Mouse (Mus musculus) liver, adult 2 months (tissue): Measurements from ENCODE around the gene Asdurf. TPM values are rescaled to one million over a fixed set of nuclear protein-coding genes. Genes with fewer than 3 reads are reported as not detected.

ENCODE experiments used
- DNase-seq: peaks from one replicate; pipeline ENCODE4 v3.0.0-alpha.2; 2011; ENCODE audit warnings: low read depth, low spot score; ENCODE audit errors: extremely low read depth
- H3K27ac ChIP-seq: fragments of 200-500 bp; replicated peaks from 2 replicates; pipeline ENCODE4 v1.5.1; 2012; ENCODE audit warnings: low read depth, mild to moderate bottlenecking, control low read depth, inconsistent platforms, low read length; ENCODE audit not compliant: insufficient read depth
- H3K27me3 ChIP-seq: fragments of 200-500 bp; 2 replicates; pipeline ENCODE4 v1.6.1; 2012; ENCODE audit warnings: mild to moderate bottlenecking, moderate library complexity, low read length, inconsistent platforms; ENCODE audit not compliant: control insufficient read depth, insufficient read depth
- H3K36me3 ChIP-seq: fragments of 200-500 bp; 2 replicates; pipeline ENCODE4 v1.6.1; 2012; ENCODE audit warnings: low read length, inconsistent platforms; ENCODE audit not compliant: control insufficient read depth, insufficient read depth
- H3K4me1 ChIP-seq: fragments of 200-500 bp; 2 replicates; pipeline ENCODE4 v1.6.1; 2011; ENCODE audit warnings: low read length; ENCODE audit not compliant: control insufficient read depth, insufficient read depth
- H3K4me3 ChIP-seq: fragments of 200-500 bp; 2 replicates; pipeline ENCODE4 v1.5.1; 2011; ENCODE audit warnings: low read depth, mild to moderate bottlenecking, control low read depth, low read length, moderate library complexity; ENCODE audit not compliant: insufficient read depth
- H3K79me2 ChIP-seq: fragments of 200-500 bp; 2 replicates; pipeline ENCODE4 v1.6.1; 2012; ENCODE audit warnings: inconsistent platforms, mild to moderate bottlenecking, low read length, moderate library complexity; ENCODE audit not compliant: control insufficient read depth, insufficient read depth
- H3K9ac ChIP-seq: fragments of 200-500 bp; 2 replicates; pipeline ENCODE4 v1.6.1; 2012; ENCODE audit warnings: low read depth, mild to moderate bottlenecking, control low read depth, inconsistent platforms, low read length
- CTCF ChIP-seq: fragments of 200-500 bp; IDR thresholded peaks from 2 replicates; pipeline ENCODE4 v1.5.1; 2011; ENCODE audit warnings: low read depth, low read length, control low read depth
- POLR2A ChIP-seq: fragments of 200-500 bp; IDR thresholded peaks from 2 replicates; pipeline ENCODE4 v1.6.1; 2011; ENCODE audit warnings: low read length, control low read depth; ENCODE audit not compliant: insufficient read depth; ENCODE audit errors: extremely low read depth
- WGBS: fragments of 180-500 bp; shearing (Covaris S2); methylation state at CpG from one replicate; pipeline ENCODE4 v1.1.7; 2018; 5-methylcytosine and 5-hydroxymethylcytosine counted together
- polyA plus RNA-seq: library from polyadenylated mRNA; depleted of rRNA; stranded (reverse); fragments of >200 nt; gene quantifications from 2 replicates; pipeline ENCODE4 v1.2.3, GENCODE M21; 2012; rRNA removed
- total RNA-seq: library from RNA; depleted of rRNA; stranded (reverse); fragments of >200 nt; gene quantifications from 2 replicates; pipeline ENCODE4 v1.2.3, GENCODE M21; 2014; rRNA removed

Gene Asdurf
- total and polyA plus RNA-seq, 2 experiments, result not detected

DNA sequence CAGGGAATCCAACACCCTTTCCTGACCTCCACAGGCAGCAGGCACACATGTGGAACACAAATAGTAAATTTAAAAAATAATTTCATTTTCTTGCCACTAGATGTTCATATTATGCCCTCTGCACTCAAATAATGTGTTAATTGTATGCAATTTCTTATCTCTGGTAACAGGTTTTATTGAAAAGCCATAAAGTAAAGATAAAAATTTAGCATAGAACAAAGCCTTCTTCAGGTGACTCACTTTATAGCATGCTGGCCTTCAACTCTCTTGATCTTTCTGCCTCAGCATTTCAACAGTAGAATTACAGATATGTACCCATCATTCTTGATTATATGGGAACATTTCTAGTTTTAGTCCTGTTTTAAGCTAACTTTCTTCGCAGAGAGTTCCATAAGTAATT, 28.1 kb downstream of the Asdurf start:
- WGBS, result 96% methylated on average over 1 of the region's 1 CpGs
- TF ChIP-seq CTCF, result no peak
- TF ChIP-seq POLR2A, result no peak
- Histone ChIP-seq H3K4me3 (no peak overlapping the region), H3K27ac (no peak overlapping the region), H3K36me3 (peaks cover 17% of the 10 kb centered on the region), H3K9ac (no peak overlapping the region), H3K27me3 (no peaks in the 10 kb centered on the region), H3K79me2 (no peaks in the 10 kb centered on the region), H3K4me1 (no peaks in the 10 kb centered on the region)
- DNase-seq, result no peak

DNA sequence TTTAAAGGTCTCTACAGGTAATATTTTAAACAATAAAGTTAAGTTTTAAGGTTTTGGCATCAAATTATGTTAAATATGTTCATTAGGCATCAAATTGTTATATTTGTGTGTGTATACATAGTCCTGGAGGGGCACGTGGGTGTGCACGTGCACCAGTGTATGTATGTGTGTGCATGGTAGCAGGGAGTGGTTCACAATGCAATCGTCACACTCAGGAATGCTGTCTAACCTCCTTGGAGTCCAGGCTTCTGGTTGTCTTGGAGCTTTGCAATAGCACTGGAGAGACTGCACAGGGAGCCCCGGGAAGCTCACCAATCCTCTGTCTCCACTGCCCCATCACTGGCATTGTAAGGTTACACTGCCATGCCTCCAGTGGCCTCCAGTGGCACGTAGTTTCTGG, 29.2 kb downstream of the Asdurf start:
- Histone ChIP-seq H3K4me1 (no peaks in the 10 kb centered on the region), H3K4me3 (no peak overlapping the region), H3K27me3 (no peaks in the 10 kb centered on the region), H3K9ac (no peak overlapping the region), H3K79me2 (no peaks in the 10 kb centered on the region), H3K36me3 (peaks cover 19% of the 10 kb centered on the region), H3K27ac (no peak overlapping the region)
- WGBS, result 92% methylated on average over 5 of the region's 5 CpGs
- DNase-seq, result no peak
- TF ChIP-seq CTCF (no peak), POLR2A (no peak)

DNA sequence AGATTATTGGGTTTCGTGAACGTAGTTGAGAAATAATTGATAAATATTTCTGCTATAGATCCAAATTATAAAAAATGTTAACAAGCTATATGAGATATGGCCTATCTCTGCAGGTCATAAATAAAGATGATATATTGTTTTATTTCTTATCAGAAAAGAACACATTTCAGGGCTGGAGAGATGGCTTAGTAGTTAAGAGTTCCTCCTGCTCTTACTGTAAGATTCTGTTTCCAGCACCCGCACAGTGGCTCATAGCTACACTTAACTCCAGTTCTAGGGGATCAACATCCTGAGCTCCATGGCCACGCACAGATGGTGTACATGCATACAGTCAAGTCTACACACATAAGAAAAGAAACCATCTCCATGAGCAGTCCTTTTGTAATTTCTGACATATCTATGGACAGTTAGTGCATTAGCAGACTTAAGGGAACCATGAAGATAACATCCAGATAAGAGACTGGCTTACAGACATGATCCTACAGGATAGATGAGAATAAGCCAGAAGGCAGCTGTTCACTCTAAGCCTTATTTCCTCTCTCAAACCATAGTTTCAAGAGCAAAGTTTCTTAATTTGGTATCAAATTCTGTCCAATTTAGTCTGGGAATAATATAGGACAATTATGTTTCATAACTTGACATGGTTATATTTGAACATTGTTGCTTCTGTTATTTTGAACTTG, 30.6 kb downstream of the Asdurf start:
- DNase-seq, result no peak
- Histone ChIP-seq H3K4me3 (no peak overlapping the region), H3K9ac (no peak overlapping the region), H3K4me1 (no peaks in the 10 kb centered on the region), H3K27ac (no peak overlapping the region), H3K79me2 (no peaks in the 10 kb centered on the region), H3K27me3 (no peaks in the 10 kb centered on the region), H3K36me3 (peaks cover 30% of the 10 kb centered on the region)
- 97% methylated on average over 4 of the region's 4 CpGs for WGBS
- TF ChIP-seq CTCF, result no peak
- no peak for TF ChIP-seq POLR2A

DNA sequence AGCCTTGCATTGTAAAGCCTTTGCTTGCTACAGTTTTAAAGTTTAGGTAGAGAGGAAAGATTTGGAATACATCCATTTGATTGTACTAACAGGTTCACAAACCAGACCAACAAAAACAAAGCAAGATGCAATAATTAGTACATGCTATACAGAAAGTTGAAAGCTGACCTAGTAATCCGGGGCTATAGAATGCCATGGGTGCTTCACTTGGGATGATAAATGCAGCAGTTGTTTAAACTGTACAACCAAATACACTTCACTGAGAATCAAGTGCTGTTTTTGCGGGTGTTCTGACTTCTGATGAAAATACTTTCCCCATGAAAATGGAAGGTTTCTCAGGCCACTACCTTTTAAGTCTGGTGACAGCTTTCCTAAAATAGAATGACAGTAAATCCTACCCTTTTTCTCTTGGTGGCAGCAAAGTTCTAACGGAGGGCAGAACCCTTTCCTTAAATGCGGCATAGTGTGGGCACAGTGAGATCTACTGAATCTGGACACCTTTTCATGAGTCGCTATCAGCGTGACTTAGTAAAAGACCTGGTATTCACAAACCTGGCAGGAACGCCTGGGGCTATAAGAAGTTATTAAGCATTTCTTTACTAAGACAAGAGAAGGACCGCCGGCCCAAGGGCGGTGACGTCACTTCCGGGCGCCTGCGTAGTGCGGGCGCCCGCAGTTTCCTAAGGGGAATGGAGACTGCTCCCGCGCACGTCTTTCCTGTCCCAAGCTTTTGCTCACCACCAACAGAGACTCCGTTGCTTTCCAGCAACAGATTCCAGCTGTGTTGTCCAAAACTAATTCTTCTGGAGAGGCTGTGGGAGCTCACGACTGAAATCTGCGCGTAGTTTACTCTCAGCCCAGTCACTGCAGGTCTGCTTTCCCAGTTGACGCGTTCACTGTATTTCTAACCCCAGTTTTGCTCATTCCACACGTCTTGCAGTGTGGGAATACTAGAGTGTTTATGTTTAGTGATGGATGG, 39.1 kb downstream of the Asdurf start, which contains the start of gene Osgepl1:
Gene Osgepl1 (plus strand): TSS at position 636 of the 979 bp plus-strand sequence.
- Histone ChIP-seq H3K4me3 (peak within 1 kb of the TSS; percentile 79), H3K9ac (peak within 1 kb of the TSS; percentile 98), H3K4me1 (no peaks in the 10 kb centered on the region), H3K27me3 (no peaks in the 10 kb centered on the region), H3K36me3 (peaks cover 14% of the 10 kb centered on the region), H3K27ac (peak within 1 kb of the TSS; percentile 99), H3K79me2 (no peaks in the 10 kb centered on the region; the same call in 1 of the 2 replicates)
- peak; percentile 72 for DNase-seq
- no peak for TF ChIP-seq CTCF
- peak; percentile 47; the same call in 1 of the 2 replicates for TF ChIP-seq POLR2A
- 2% methylated on average over 27 of the region's 27 CpGs for WGBS

DNA sequence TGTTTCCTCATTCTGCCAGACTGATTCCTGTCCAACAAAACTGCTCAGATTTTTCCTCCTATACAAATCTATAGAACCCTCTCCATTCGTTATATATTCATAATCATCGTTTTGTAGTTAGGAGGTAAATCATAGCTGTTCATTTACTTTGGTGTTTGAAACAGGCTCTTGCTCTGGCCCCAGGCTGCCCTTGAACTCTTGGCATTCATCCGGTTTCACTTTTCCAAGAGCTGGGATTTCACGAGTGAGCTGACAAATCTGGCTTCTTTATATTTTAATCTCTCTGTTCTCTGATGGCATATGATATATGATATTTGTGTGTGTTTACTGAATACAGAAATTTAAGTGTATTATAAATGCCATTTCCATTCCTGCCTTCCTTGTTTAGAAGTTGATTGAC, 51.9 kb downstream of the Asdurf start:
- peaks cover 3% of the 10 kb centered on the region; the same call in 1 of the 2 replicates for H3K36me3 ChIP-seq
- no peak for TF ChIP-seq CTCF
- no peaks in the 10 kb centered on the region for H3K27me3 ChIP-seq
- peaks cover 5% of the 10 kb centered on the region; the same call in 1 of the 2 replicates for H3K4me1 ChIP-seq
- DNase-seq, result peak; percentile 77
- 22% methylated on average over 4 of the region's 4 CpGs for WGBS
- no peak overlapping the region for H3K27ac ChIP-seq
- H3K9ac ChIP-seq, result no peak overlapping the region
- no peak overlapping the region for H3K4me3 ChIP-seq
- H3K79me2 ChIP-seq, result no peaks in the 10 kb centered on the region; the same call in 1 of the 2 replicates

Other genes with a start within 250 kb of the Asdurf start
- gene 1700019A02Rik, start 165.0 kb downstream of the Asdurf start, total RNA-seq, result not detected in 2 replicates
- not detected in 2 replicates for gene 1700019A02Rik, start 165.0 kb downstream of the Asdurf start, polyA plus RNA-seq
- gene Pms1, start 55.6 kb downstream of the Asdurf start, total RNA-seq, result 5.6 and 7.9 TPM in 2 replicates
- gene Pms1, start 55.6 kb downstream of the Asdurf start, polyA plus RNA-seq, result 0.85 and 2.5 TPM in 2 replicates
- gene Ormdl1, start 55.5 kb downstream of the Asdurf start, total RNA-seq, result 38.5 and 45.7 TPM in 2 replicates
- 9.4 and 14.1 TPM in 2 replicates for gene Ormdl1, start 55.5 kb downstream of the Asdurf start, polyA plus RNA-seq
- 4.6 TPM in 1 of 2 replicates, not detected in the other for gene Gm28778, start 55.5 kb downstream of the Asdurf start, total RNA-seq
- 21.7 and 27.3 TPM in 2 replicates for gene Gm28778, start 55.5 kb downstream of the Asdurf start, polyA plus RNA-seq
- 18.9 and 25.4 TPM in 2 replicates for gene Osgepl1, start 39.0 kb downstream of the Asdurf start, total RNA-seq
- 6.0 TPM in 2 replicates for gene Osgepl1, start 39.0 kb downstream of the Asdurf start, polyA plus RNA-seq
- gene Gm28551, start within 50 bp of the Asdurf start, total RNA-seq, result 0.20 TPM in 1 of 2 replicates, not detected in the other
- not detected in 2 replicates for gene Gm28551, start within 50 bp of the Asdurf start, polyA plus RNA-seq
- gene Asnsd1, start 133 bp upstream of the Asdurf start, total RNA-seq, result 29.3 and 34.2 TPM in 2 replicates
- gene Asnsd1, start 133 bp upstream of the Asdurf start, polyA plus RNA-seq, result 4.5 and 4.7 TPM in 2 replicates